Mouse (Mus musculus) erythroblast, adult 5-6 weeks (primary cell): ENCODE measurements around the gene Ptma. TPM values are rescaled to one million over a fixed set of nuclear protein-coding genes. Genes with fewer than 3 reads are reported as not detected.

Source experiments
- ATAC-seq: replicated peaks from 2 replicates; pipeline ENCODE4 v1.8.0; 2016; ENCODE audit warnings: moderate number of reproducible peaks, mild to moderate bottlenecking, moderate TSS enrichment, inconsistent platforms; ENCODE audit not compliant: poor library complexity, low FRiP score, severe bottlenecking
- total RNA-seq, 2 experiments: library from RNA; stranded (forward) in 1 of 2; stranded (reverse) in 1 of 2; fragments of 150-400 nt in 1 of 2; fragments of 200-764, 138-1000 nt in 1 of 2; gene quantifications; 2 replicates each; pipeline versions ENCODE4 v1.2.3 to v1.2.4; 2015 to 2017; ENCODE audit warnings: low replicate concordance in 2 of 2

Gene Ptma
- total RNA-seq, 2 experiments from 2014 or later: 1,101 to 1,158 TPM

GRCm38 (mm10) chr1:86492095-86493070, 34.1 kb upstream of the Ptma start:
- peak; percentile 44 for ATAC-seq

GRCm38 (mm10) chr1:86493783-86494182, 32.7 kb upstream of the Ptma start:
- ATAC-seq: no peak

GRCm38 (mm10) chr1:86496340-86496739, 30.2 kb upstream of the Ptma start:
- ATAC-seq: no peak

GRCm38 (mm10) chr1:86497361-86497760, 29.2 kb upstream of the Ptma start:
- no peak for ATAC-seq

DNA sequence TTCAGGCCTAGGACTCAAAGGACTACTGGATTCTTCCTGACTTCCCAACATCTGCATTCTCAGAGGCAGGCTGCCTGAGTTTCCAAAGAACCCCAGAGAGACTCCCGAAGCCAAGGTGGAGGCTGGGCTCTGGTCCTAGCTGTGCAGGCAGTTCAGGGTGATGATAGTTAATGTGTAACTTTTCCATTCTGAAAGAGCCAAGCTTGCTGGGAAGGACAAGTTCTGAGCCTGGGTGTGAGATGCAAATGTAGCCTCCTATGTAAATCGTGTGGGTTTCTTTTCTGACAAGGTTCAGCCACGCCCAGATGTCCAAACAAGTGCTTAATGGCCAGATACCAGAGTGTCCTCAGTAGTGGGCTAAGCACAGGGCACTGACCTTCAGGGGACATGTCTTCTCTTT, 28.5 kb upstream of the Ptma start:
- ATAC-seq: no peak

DNA sequence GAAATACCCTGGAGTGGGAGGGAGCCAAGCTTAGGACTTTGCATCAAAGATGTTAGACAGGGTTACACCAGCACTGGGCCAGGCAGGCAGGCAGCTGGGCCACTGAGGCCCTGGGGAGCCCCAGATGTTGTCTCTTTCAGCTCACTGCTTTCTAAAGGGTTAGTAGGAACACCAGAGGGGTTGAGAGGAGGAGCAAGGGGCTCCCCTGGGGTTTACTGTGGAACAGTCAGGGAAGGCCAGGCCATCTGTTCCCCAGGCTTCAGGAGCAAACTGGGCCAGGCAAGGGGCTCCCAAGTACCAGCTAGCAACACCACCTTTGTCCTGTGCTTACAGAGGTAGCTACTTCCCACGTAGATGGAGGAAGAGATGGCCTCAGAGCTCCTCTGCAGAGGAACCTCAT, 27.9 kb upstream of the Ptma start:
- no peak for ATAC-seq

- no peak for ATAC-seq
Measured at GRCm38 (mm10) chr1:86499903-86500302, 26.6 kb upstream of the Ptma start.

GRCm38 (mm10) chr1:86500681-86501080, 25.8 kb upstream of the Ptma start:
- no peak for ATAC-seq

DNA sequence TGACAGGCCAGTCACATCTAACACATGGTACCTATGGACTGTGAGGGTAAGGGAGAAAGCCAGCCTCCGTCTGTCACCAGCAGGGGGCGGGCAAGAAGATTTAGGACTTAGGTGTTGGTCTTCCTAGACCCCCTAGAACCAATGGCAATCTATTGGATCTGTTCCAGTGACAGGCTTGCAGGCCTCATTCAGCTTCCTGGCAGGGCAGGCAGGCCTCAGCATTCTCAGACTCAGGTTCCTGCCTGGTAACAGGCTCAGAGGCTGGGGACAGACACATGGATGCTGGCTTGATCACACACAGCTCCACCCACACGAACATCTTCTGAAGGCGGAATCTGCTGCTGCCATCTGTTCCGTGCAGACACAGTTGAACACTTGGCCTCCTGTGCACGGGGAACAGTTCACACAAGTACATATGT, 25.4 kb upstream of the Ptma start:
- ATAC-seq: peak; percentile 59

- peak; percentile 44 for ATAC-seq
Measured at GRCm38 (mm10) chr1:86501559-86501958, 25.0 kb upstream of the Ptma start.

DNA sequence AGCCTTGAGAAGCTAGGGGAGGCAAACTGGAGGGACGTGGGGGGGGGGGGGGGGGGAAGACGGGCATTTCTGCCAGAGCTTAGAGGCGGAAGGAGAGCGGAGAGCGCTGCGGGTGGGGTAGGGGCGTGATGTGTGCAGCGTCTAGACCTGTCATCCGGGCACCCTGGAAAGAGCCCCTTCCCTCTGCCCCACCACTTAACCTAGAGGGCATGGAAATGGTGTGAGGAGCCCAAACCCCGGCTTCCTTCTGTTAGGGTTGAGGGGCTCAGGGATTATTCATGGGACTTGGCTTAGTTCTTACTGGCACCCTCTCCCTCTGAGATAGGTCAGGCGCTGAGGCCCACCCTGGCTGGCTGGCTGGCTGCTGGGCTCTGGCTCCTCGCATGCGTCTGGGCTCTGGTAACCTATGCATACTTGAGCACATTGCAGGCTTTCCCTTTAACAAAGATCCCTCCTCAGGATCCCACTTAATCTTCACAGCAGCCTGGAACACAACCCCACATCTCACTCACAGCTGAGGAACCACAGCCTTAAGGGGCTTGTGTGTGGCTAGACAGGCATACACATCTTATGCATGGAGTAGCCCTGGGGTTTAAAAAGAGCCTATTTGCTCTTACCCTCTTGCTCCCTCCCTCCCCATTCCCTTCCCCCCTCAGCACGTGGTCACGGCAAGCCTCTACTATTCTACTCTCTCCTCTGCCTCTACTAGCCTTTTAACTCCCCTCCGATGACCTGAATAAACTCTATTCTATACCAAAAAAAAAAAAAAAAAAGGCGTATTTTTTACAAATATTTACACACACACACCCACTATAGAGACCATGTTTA, 24.1 kb upstream of the Ptma start:
- no peak for ATAC-seq

GRCm38 (mm10) chr1:86503165-86503747, 23.3 kb upstream of the Ptma start:
- ATAC-seq: no peak

- ATAC-seq: peak; percentile 61
Measured at GRCm38 (mm10) chr1:86503906-86504696, 22.4 kb upstream of the Ptma start.

DNA sequence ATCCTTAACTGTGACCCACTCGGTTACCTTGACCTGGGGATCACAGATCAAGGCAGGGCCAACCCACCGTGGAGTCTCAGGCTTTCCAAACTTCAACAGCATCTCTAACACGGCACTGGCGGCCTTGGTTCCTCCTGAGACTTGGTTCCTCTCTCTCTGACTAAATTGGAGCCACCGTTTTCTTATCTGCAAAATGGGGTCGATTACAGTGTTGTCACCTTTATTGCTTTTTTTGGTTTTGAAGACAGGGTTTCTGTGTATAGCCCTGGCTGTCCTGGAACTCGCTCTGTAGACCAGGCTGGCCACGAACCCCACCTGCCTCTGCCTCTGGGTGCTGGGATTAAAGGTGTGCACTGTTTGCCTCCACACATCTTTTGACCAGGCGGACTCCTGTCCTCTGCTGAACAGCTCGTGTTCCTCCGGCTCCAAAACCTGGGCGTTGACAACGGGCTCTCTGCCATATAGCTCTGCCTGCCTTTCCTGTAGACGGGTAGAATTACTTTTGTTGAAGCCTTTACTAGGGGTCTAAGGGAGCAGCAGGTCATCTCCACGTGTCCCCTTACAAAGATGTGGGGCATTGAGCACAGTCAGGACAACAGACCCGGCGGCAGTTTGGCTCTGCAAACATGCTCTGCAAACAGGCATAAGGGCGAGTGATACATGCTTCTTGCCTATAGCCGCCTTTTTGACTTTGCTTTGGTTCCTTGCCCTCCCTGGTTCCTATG, 21.7 kb upstream of the Ptma start:
- no peak for ATAC-seq

DNA sequence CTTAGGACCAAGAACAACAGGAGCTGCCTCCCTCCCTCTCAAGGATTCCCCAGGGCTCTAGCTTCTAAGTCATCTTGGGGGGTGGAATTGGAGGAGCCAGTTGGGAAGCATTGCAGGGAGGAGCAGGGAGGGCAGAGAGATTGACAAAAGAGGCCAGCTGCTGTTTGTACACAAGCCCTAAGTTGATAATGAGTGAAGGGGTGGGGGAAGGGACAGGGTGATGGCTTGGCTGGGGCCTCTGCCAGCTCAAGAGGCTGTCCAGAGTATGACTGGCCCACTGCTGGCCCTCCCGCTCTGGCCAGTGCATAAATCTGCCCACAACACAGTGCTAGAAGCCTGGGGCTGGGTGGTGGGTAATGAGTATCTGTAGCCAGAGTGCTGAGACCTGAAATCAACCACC, 21.1 kb upstream of the Ptma start:
- no peak for ATAC-seq

DNA sequence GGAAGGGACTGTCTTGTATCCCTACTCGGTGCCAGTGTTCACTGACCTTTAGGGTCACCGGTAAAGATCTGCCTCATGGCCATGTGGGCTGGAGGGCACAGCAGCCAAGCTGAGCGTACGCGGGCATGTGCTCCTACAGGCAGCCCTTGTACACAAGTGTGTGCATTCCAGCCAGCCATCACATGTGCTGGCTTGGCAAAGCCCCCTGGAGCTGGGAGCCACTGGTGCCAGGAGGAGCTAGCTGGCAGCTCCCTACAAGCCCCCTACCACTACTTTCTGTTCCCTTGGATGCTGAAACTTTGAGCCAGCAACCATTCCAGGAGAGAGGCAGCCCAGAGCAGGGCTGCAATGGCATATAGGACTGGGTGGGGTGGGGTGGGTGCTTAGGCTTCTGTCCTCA, 20.1 kb upstream of the Ptma start:
- ATAC-seq: no peak

DNA sequence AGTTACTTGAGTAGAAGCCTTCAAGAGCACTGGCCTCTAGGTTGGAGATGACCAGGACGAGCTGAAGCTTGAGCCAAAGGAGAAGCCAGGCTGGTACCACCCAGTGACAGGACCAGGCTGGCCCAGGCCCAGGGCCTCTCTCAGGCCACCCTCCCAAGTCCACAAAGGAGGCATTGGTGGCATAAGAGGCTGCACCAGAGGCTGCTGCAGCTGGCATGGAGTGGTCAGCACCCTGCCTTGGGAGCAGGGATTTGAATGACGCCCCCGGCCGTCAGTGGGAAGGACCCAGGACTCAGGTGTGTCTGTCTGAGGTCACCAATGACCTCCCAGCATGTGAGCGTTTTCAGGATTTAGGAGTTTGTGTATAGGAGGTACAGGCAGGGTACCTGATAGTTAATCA, 18.7 kb upstream of the Ptma start:
- no peak for ATAC-seq

GRCm38 (mm10) chr1:86509410-86509809, 17.1 kb upstream of the Ptma start:
- ATAC-seq: peak; percentile 79

DNA sequence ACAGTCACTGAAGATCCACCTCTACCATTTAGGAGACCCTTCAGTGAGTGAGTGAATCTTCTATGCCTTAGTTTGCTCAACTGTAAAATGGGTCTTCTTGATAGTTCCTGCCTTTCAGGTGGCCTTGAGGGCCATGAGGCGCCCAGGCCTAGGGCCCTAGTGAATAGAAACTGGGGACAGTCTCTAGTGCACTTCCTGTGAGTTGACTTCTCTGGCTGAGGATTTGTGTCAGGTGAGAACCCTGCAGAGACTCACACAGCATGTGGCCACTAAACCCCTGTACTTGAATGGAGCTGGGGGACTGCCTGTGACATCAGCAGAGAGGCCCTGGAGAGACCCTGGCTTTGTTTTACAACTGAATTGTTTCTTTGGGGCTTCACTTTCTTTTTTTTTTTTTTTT, 16.3 kb upstream of the Ptma start:
- ATAC-seq: no peak
